Mouse (Mus musculus) embryonic facial prominence, embryonic 10.5 days (tissue): ENCODE measurements at regions not wholly inside any gene's neighbourhood (a gene's known extent, or its start where the extent isn't known, plus 50 kb on each side); places are given as distances from the start of the nearest gene placed in this dataset.

Source experiments
- DNase-seq: peaks from one replicate; pipeline ENCODE4 v3.0.0-alpha.2; 2017; ENCODE audit warnings: low spot score
- H3K27ac ChIP-seq: fragments of 300-500 bp; sonication (generic); replicated peaks from 2 replicates; pipeline ENCODE4 v1.5.1; 2016; ENCODE audit warnings: mild to moderate bottlenecking
- H3K27me3 ChIP-seq: fragments of 300-500 bp; sonication (generic); replicated peaks from 2 replicates; pipeline ENCODE4 v1.6.1; 2016; ENCODE audit warnings: low read depth, mild to moderate bottlenecking; ENCODE audit not compliant: poor library complexity, severe bottlenecking
- H3K36me3 ChIP-seq: fragments of 300-500 bp; sonication (generic); replicated peaks from 2 replicates; pipeline ENCODE4 v1.6.1; 2016; ENCODE audit warnings: mild to moderate bottlenecking, moderate library complexity
- H3K4me1 ChIP-seq: fragments of 300-500 bp; sonication (generic); 2 replicates; pipeline ENCODE4 v1.6.1; 2016
- H3K4me3 ChIP-seq: fragments of 300-500 bp; sonication (generic); 2 replicates; pipeline ENCODE4 v1.5.1; 2016; ENCODE audit warnings: mild to moderate bottlenecking, moderate library complexity
- H3K9me3 ChIP-seq: fragments of 300-500 bp; sonication (generic); 2 replicates; pipeline ENCODE4 v1.6.1; 2016; ENCODE audit warnings: mild to moderate bottlenecking
- WGBS: fragments of 180-500 bp; shearing (Covaris S2); methylation state at CpG from one replicate; pipeline ENCODE4 v1.1.7; 2016; 5-methylcytosine and 5-hydroxymethylcytosine counted together

DNA sequence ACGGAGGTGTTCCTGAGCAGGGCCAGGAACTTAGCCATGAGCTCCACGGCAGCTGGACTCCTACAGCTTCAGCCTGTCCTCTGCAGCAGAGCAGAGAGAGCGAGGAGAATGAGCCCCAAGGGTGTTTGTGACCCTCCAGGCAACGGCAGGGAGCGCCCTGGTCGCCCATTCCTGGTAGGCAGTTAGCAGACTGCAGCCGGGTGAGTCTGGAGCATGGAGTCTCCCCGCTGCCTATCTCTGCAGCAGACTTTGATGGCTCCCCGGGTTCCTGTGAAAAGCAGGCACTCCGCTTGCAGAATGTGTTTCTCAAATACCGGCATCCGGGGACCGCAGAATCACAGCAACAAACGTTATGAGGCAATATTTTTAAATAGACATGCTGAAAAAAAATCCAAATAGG is 67.2 kb upstream of the Smyd2 start:
- no peak for DNase-seq
- Histone ChIP-seq H3K9me3 (no peaks in the 10 kb centered on the region), H3K4me3 (no peak overlapping the region), H3K36me3 (no peaks in the 10 kb centered on the region), H3K27ac (no peak overlapping the region), H3K4me1 (peaks cover 13% of the 10 kb centered on the region; the same call in 1 of the 2 replicates), H3K27me3 (peaks cover 11% of the 10 kb centered on the region)
- 51% methylated on average over 14 of the region's 14 CpGs for WGBS

GRCm38 (mm10) chr1:189988864-189989263 is 66.7 kb upstream of the Smyd2 start:
- 91% methylated on average over 3 of the region's 3 CpGs for WGBS
- no peak for DNase-seq
- Histone ChIP-seq H3K9me3 (no peaks in the 10 kb centered on the region), H3K4me1 (peaks cover 13% of the 10 kb centered on the region; the same call in 1 of the 2 replicates), H3K27ac (no peak overlapping the region), H3K27me3 (peaks cover 11% of the 10 kb centered on the region), H3K4me3 (no peak overlapping the region), H3K36me3 (no peaks in the 10 kb centered on the region)

DNA sequence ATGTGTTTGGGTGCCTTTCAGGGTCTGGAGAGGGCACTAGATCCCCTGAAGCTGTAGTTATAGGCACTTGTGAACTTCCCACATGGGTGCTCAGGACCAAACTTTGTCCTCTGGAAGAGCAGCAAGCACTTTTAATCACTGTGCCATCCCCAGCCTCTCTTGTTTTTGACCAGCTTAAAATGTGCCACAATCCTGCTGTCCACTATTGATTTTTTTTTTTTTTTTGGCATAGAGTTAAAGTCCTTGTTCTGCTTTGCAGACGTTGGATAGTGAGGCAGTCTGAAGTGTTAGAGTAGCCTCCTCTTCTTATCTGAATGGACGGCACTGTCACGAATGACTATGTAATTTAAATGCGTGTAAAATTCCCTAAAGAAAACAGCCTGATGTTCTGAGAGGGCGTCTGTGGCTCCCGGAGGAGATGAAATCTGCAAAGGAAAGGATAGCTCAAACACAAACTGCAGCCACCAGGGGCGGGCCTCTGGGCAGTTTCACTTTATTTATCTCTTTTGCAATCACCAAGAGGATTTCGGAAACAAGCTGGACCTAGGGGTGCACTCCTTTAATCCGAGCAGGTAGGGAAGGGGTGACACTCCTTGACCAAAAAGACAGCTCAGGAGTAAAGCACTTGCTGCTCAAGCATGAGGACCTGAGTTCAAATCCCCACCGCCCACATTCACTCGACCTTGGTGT is 63.5 kb upstream of the Smyd2 start:
- peaks cover 4% of the 10 kb centered on the region; the same call in 1 of the 2 replicates for H3K4me1 ChIP-seq
- WGBS = 61% methylated on average over 11 of the region's 11 CpGs
- no peaks in the 10 kb centered on the region for H3K36me3 ChIP-seq
- DNase-seq = no peak
- H3K27me3 ChIP-seq = peaks cover 8% of the 10 kb centered on the region; the same call in 1 of the 2 replicates
- H3K27ac ChIP-seq = no peak overlapping the region
- H3K9me3 ChIP-seq = no peaks in the 10 kb centered on the region
- no peak overlapping the region for H3K4me3 ChIP-seq

- H3K27me3 ChIP-seq = 0 out of 2 replicates have a peak, but pooled peaks cover 4% of the 10 kb centered on the region
- no peak overlapping the region for H3K27ac ChIP-seq
- no peaks in the 10 kb centered on the region; the same call in 1 of the 2 replicates for H3K4me1 ChIP-seq
- H3K4me3 ChIP-seq = no peak overlapping the region
- H3K9me3 ChIP-seq = no peaks in the 10 kb centered on the region
- WGBS = 66% methylated on average over 10 of the region's 10 CpGs
- no peaks in the 10 kb centered on the region for H3K36me3 ChIP-seq
- DNase-seq = no peak
Observed at GRCm38 (mm10) chr1:189978244-189978643, 56.1 kb upstream of the Smyd2 start.

DNA sequence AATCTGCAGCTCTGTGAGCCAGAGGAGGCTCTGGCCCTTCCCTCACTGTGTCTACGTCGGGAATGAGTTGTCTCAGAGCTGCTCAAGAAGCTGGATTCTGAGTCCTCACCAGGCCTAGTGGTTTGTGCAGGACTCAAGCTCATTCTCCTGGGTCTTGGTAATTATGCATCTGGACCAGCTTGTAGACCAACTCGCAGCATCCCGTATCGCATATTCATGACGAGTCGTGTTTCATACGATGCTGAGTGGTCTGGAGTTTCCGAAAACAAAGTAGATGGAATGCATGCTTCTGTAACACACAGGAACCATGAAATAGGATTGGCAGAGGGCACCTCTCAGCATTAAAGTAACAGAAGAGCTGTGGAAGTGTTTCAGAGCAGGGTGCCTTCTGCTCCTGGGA is 53.5 kb upstream of the Smyd2 start:
- DNase-seq = no peak
- Histone ChIP-seq H3K27ac (no peak overlapping the region), H3K9me3 (no peaks in the 10 kb centered on the region), H3K4me3 (no peak overlapping the region), H3K27me3 (peaks cover 4% of the 10 kb centered on the region; the same call in 1 of the 2 replicates), H3K36me3 (no peaks in the 10 kb centered on the region), H3K4me1 (peaks cover 6% of the 10 kb centered on the region)
- 85% methylated on average over 9 of the region's 9 CpGs for WGBS

DNA sequence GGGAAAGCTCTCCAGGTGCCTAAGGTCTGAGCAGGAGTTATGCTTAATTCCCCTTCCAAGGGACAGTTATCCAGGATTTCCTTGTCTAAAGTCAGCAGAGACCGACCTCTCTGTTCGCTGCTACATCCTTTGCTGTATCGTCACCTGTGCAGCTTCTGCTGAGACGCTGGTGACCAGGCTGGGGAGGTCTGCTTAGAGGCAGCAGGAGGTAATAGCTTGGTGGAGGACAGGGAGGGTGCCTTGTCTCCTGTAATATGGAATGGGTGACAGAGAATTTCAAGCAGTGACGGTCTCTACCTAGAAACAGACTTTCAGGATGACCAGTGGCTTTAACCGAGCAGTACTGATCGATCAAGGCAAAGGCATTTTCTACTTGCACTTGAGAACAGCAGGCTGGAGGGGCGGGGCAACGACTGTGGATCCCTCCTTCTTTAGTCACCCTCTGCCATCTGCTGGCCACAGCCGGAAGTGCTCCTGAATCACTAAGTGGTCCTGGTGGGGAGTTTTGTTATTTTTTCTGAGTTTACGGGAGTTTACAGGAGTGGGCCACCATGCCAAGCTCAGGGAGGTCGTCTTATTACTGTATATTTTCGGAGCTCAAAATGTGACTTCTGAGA is 50.7 kb upstream of the Smyd2 start:
- 0 out of 2 replicates have a peak overlapping the region, but pooled peaks have one; percentile 40 for H3K27ac ChIP-seq
- H3K4me1 ChIP-seq = peaks cover 6% of the 10 kb centered on the region
- no peaks in the 10 kb centered on the region for H3K9me3 ChIP-seq
- 20% methylated on average over 13 of the region's 13 CpGs for WGBS
- H3K36me3 ChIP-seq = no peaks in the 10 kb centered on the region
- H3K4me3 ChIP-seq = peak overlapping the region; percentile 35
- peaks cover 4% of the 10 kb centered on the region; the same call in 1 of the 2 replicates for H3K27me3 ChIP-seq
- DNase-seq = peak; percentile 89
